Mouse (Mus musculus) liver, postnatal 0 days (tissue): ENCODE data around the gene Tmem234.

Experiments used
- CTCF ChIP-seq: sonication (generic); IDR thresholded peaks from 2 replicates; pipeline ENCODE4 v1.5.1; 2016; ENCODE audit warnings: antibody characterized with exemption, low read depth
- EP300 ChIP-seq: IDR thresholded peaks from 2 replicates; pipeline ENCODE4 v1.6.1; 2016; ENCODE audit warnings: antibody characterized with exemption, low read depth, mild to moderate bottlenecking

DNA sequence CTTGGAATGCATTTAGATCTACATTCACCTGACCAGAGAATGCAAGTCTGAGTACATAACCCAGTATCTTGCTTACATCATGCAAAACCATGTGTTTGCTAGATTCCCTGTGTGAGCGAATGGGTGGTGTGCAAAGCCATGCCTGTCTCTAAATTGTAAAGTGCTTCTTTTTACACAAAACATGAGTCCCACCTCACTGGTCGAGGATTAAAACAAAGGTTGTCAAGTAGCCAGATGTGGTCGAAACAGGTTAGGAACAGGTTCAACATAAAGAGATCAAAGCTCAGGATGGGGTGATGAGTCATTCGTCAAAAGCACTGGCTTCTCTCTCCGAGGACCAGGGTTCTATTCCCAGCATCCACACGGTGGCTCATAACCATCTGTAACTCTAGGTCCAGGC lies 35.3 kb upstream of the Tmem234 start:
- no peak for TF ChIP-seq CTCF
- no peak for TF ChIP-seq EP300
